11 mouse cellular contexts compared by ENCODE assay signal in the genomic region with DNA sequence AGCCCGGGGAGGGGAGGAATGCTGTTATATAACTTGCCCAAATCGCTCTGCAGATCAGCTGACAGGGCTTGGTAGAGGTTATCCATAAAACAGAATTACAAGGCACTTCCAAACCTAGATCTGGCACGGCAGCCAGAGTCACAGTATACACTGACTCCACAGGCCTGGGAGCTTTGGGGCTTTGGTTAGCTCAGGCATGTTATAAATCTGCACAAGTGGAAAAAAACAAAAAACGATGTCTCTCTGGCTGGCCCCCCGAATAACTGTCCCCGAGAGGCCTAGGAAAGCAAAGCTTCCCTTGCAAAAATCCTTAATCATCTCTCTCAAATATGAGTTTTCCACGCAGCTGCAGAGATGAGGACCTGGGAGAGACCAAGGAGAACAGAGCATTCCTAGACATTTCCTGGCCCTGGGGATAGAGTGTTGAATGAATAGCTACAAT.
A peak's percentile ranks its signal among the peaks of the same experiment; 100 is the strongest.
DNase-seq lines count a peak whose midpoint lies in the region; ATAC-seq and TF ChIP-seq lines count a peak whose summit lies in the region.
"Had no signal": no experiment of that assay in that cellular context is flagged by ENCODE, and none has a peak within 500 bp of the region (broad histone marks: within the 10 kb centered on the region; RNA-seq: fewer than 3 reads in every experiment).

No protein-coding gene starts in this region.

- no peak for DNase-seq in heart, adult 18-20 months
- peak; percentile 41 for DNase-seq in NIH3T3 (ENCODE audit: low read depth)
- DNase-seq in gastrocnemius, adult 2 months = peak; percentile 58
- DNase-seq in spleen, postnatal 10 days (ENCODE audit: low spot score in 2 of 2) = no peak
- no peak for DNase-seq in right cerebral cortex, postnatal 10 days (ENCODE audit: low spot score in 2 of 2)
- no peak for DNase-seq in lung, postnatal 25 days (ENCODE audit: low spot score)
- DNase-seq: adrenal gland, adult 8-10 months had no signal

- peak overlapping the region; percentile 15 for H3K27ac ChIP-seq in heart, embryonic 16.5 days (ENCODE audit: low read length)
- peak overlapping the region; percentile 78 for H3K27ac ChIP-seq in gastrocnemius, adult 2 months
- H3K27ac ChIP-seq in macrophage = peak overlapping the region; percentile 12; the same call in 1 of the 2 replicates
- H3K27ac ChIP-seq: liver, embryonic 15.5 days; neural tube, embryonic 12.5 days had no signal

- peaks cover 26% of the 10 kb centered on the region for H3K4me1 ChIP-seq in heart, embryonic 16.5 days (ENCODE audit: control insufficient read depth, insufficient read depth, low read length)

- intact Hi-C loops in gastrocnemius, adult 2 months (cut with DNase I) = no loop called here

- no peaks in the 10 kb centered on the region for H3K9me3 ChIP-seq in heart, embryonic 16.5 days (replicated peaks; ENCODE audit: control insufficient read depth, low read length)
- H3K9me3 ChIP-seq: liver, embryonic 15.5 days; neural tube, embryonic 12.5 days had no signal

- no peaks in the 10 kb centered on the region for H3K27me3 ChIP-seq in heart, embryonic 16.5 days (ENCODE audit: control insufficient read depth, insufficient read depth, low read length)
- H3K27me3 ChIP-seq: liver, embryonic 15.5 days; neural tube, embryonic 12.5 days had no signal

- no peak overlapping the region for H3K4me2 ChIP-seq in heart, embryonic 16.5 days (ENCODE audit: low read depth, low read length)
- H3K4me2 ChIP-seq: liver, embryonic 15.5 days; neural tube, embryonic 12.5 days had no signal

- no peak for ATAC-seq in heart, embryonic 16.5 days (replicated peaks; ENCODE audit: extremely low read depth, insufficient read depth, low FRiP score)

- no peaks in the 10 kb centered on the region for H3K36me3 ChIP-seq in heart, embryonic 16.5 days (ENCODE audit: control insufficient read depth, insufficient read depth)
- no peaks in the 10 kb centered on the region for H3K36me3 ChIP-seq in macrophage (ENCODE audit: inconsistent target)
- H3K36me3 ChIP-seq: liver, embryonic 15.5 days; neural tube, embryonic 12.5 days had no signal

- H3K9ac ChIP-seq in heart, embryonic 16.5 days (ENCODE audit: low read length) = no peak overlapping the region
- H3K9ac ChIP-seq: liver, embryonic 15.5 days; neural tube, embryonic 12.5 days had no signal

- H3K79me2 ChIP-seq in macrophage (ENCODE audit: inconsistent target) = no peaks in the 10 kb centered on the region

- 70% methylated on average over 7 of the region's 7 CpGs for WGBS in heart, embryonic 16.5 days
- WGBS in macrophage (ENCODE audit: missing documents) = 85% methylated on average over 7 of the region's 7 CpGs

- no peak for TF ChIP-seq CTCF in gastrocnemius, adult 2 months (IDR thresholded peaks at IDR 0.05)

- H3K4me3 ChIP-seq in heart, embryonic 16.5 days (ENCODE audit: low read length) = no peak overlapping the region
- H3K4me3 ChIP-seq in gastrocnemius, adult 2 months = no peak overlapping the region
- H3K4me3 ChIP-seq in macrophage (ENCODE audit: inconsistent target) = no peak overlapping the region
- H3K4me3 ChIP-seq: liver, embryonic 15.5 days; neural tube, embryonic 12.5 days had no signal

Comparison
In these comparisons a context has a peak if more than half of its experiments do, and no peak if none do; other contexts are left out.
1. H3K27ac ChIP-seq: peak in every context shown above with its lines; median percentile 78 in gastrocnemius, adult 2 months; 15 in heart, embryonic 16.5 days; 12 in macrophage.
2. DNase-seq: peak in NIH3T3 (single experiment) and gastrocnemius, adult 2 months (single experiment); none in heart, adult 18-20 months (0 of 2), spleen, postnatal 10 days (0 of 2), right cerebral cortex, postnatal 10 days (0 of 2) and lung, postnatal 25 days (single experiment).